Mouse (Mus musculus) embryonic facial prominence, embryonic 13.5 days (tissue): ENCODE data around the gene Pde4c. TPM values are rescaled to one million over a fixed set of nuclear protein-coding genes. Genes with fewer than 3 reads are reported as not detected.
A peak's percentile ranks its signal among the peaks of the same experiment; 100 is the strongest.

Experiments
- ATAC-seq: fragments of 200-750 bp; cut with Nextera tagmentation; 2 replicates; pipeline ENCODE4 v1.8.0; 2017; ENCODE audit warnings: low read depth; ENCODE audit not compliant: insufficient number of reproducible peaks, insufficient read depth, low FRiP score, low TSS enrichment
- H3K27ac ChIP-seq: fragments of 300-500 bp; sonication (generic); 2 replicates; pipeline ENCODE4 v1.5.1; 2015; ENCODE audit warnings: moderate library complexity, mild to moderate bottlenecking, inconsistent platforms
- H3K27me3 ChIP-seq: fragments of 300-500 bp; sonication (generic); 2 replicates; pipeline ENCODE4 v1.6.1; 2015; ENCODE audit warnings: mild to moderate bottlenecking, inconsistent platforms
- H3K36me3 ChIP-seq: fragments of 300-500 bp; sonication (generic); 2 replicates; pipeline ENCODE4 v1.6.1; 2015; ENCODE audit warnings: mild to moderate bottlenecking, inconsistent platforms
- H3K4me1 ChIP-seq: fragments of 300-500 bp; sonication (generic); 2 replicates; pipeline ENCODE4 v1.6.1; 2015; ENCODE audit warnings: inconsistent platforms
- H3K4me2 ChIP-seq: fragments of 300-500 bp; sonication (generic); 2 replicates; pipeline ENCODE4 v1.6.1; 2015; ENCODE audit warnings: moderate library complexity, mild to moderate bottlenecking, inconsistent platforms
- H3K4me3 ChIP-seq: fragments of 300-500 bp; sonication (generic); 2 replicates; pipeline ENCODE4 v1.5.1; 2015; ENCODE audit warnings: mild to moderate bottlenecking, inconsistent platforms
- H3K9ac ChIP-seq: fragments of 300-500 bp; sonication (generic); 2 replicates; pipeline ENCODE4 v1.6.1; 2015; ENCODE audit warnings: mild to moderate bottlenecking, inconsistent platforms
- H3K9me3 ChIP-seq: fragments of 300-500 bp; sonication (generic); 2 replicates; pipeline ENCODE4 v1.6.1; 2016; ENCODE audit warnings: inconsistent platforms
- WGBS: fragments of 180-500 bp; shearing (Covaris S2); methylation state at CpG from one replicate; pipeline ENCODE4 v1.1.7; 2015; ENCODE audit warnings: mixed read lengths; 5-methylcytosine and 5-hydroxymethylcytosine counted together
- polyA plus RNA-seq: library from polyadenylated mRNA; unstranded; fragments of >200 nt; fragmentation: Nextera tagmentation; extraction: Ambion mirVana; gene quantifications from 2 replicates; pipeline ENCODE4 v1.2.1, GENCODE M21; 2015

Gene Pde4c
- polyA plus RNA-seq, 1 experiment from 2014 or later: 0.13 TPM

DNA sequence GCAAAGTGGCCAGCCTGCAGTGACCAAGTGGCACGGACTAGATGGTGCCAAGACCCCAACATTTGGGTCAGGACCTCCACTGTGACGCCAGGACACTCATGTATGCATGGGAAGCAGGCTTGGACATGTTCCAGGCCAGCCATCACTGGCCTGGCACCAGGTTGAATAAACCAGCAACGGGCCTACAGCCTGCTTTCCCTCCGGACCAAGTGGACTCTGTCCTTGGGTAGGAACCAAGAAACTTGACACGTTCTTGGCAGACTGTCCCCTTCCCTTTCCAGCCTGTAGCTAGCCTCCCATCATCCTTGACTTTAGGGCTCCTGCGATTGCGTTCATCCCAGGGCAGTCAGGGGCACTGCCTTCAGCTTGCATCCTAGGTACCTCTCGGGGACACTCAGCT, 35.9 kb upstream of the Pde4c start:
- ATAC-seq: no peak
- Histone ChIP-seq H3K9me3 (no peaks in the 10 kb centered on the region), H3K27ac (no peak overlapping the region), H3K36me3 (no peaks in the 10 kb centered on the region), H3K4me1 (peaks cover 27% of the 10 kb centered on the region), H3K9ac (no peak overlapping the region), H3K27me3 (no peaks in the 10 kb centered on the region), H3K4me3 (no peak overlapping the region), H3K4me2 (no peak overlapping the region)
- WGBS: 86% methylated on average over 8 of the region's 8 CpGs

- Histone ChIP-seq H3K9me3 (no peaks in the 10 kb centered on the region), H3K4me2 (no peak overlapping the region), H3K9ac (no peak overlapping the region), H3K27ac (no peak overlapping the region), H3K36me3 (no peaks in the 10 kb centered on the region), H3K4me3 (no peak overlapping the region), H3K27me3 (no peaks in the 10 kb centered on the region), H3K4me1 (peaks cover 25% of the 10 kb centered on the region)
- no peak for ATAC-seq
- WGBS: 94% methylated on average over 3 of the region's 3 CpGs
Observed at GRCm38 (mm10) chr8:70688136-70688535, 35.4 kb upstream of the Pde4c start.

DNA sequence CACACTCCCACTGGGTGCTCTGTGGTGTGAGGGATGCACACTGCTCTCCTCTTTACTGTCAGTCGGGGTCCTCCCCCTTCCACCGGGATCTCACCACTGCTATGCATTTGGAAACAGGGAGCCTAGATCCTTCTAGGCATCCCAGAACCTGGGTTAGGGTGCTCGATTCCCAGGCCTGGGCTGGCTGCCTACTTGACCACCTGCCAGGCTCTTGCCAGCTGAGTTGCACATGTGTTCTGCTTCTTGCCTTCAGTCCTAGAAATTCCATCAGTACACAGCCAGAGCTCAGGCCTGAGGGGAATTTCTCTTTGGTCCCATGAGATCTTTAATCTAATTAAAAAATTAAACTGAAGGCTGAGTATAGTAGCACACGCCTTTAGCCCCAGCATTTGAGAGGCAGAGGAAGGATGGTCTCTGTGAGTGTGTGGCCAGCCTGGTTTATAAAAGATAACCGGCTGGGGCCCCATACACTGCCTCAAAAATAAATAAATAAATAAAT, 33.6 kb upstream of the Pde4c start:
- Histone ChIP-seq H3K4me1 (peaks cover 31% of the 10 kb centered on the region), H3K4me3 (no peak overlapping the region), H3K9me3 (no peaks in the 10 kb centered on the region), H3K4me2 (no peak overlapping the region), H3K27ac (no peak overlapping the region), H3K27me3 (no peaks in the 10 kb centered on the region), H3K9ac (no peak overlapping the region), H3K36me3 (no peaks in the 10 kb centered on the region)
- 52% methylated on average over 5 of the region's 5 CpGs for WGBS
- 0 out of 2 replicates have a peak, but pooled peaks have one; percentile 35 for ATAC-seq

DNA sequence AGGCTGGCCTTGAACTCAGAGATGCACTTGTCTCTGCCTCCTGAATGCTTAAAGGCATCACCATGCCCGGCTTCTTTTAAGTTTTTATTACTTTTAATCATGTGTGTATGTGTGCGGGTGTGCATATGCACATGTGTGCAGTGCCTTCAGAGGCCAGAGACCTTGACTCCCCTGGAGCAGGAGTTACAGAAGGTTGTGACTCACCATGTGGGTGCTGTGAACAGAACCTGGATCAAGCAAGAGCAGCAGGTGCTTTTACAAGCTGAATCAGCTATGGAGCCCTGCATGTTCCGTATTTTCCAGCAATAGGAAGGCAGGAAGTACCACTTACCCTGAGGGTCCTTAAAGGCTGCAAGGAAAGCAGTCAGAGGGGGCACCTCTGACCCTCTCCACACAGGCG, 32.3 kb upstream of the Pde4c start:
- H3K4me2 ChIP-seq: peak overlapping the region; percentile 64
- peak overlapping the region; percentile 92 for H3K27ac ChIP-seq
- H3K36me3 ChIP-seq: no peaks in the 10 kb centered on the region
- ATAC-seq: no peak
- peaks cover 44% of the 10 kb centered on the region for H3K4me1 ChIP-seq
- H3K4me3 ChIP-seq: peak overlapping the region; percentile 39
- H3K9ac ChIP-seq: peak overlapping the region; percentile 76
- 52% methylated on average over 4 of the region's 4 CpGs for WGBS
- H3K27me3 ChIP-seq: no peaks in the 10 kb centered on the region
- H3K9me3 ChIP-seq: no peaks in the 10 kb centered on the region

DNA sequence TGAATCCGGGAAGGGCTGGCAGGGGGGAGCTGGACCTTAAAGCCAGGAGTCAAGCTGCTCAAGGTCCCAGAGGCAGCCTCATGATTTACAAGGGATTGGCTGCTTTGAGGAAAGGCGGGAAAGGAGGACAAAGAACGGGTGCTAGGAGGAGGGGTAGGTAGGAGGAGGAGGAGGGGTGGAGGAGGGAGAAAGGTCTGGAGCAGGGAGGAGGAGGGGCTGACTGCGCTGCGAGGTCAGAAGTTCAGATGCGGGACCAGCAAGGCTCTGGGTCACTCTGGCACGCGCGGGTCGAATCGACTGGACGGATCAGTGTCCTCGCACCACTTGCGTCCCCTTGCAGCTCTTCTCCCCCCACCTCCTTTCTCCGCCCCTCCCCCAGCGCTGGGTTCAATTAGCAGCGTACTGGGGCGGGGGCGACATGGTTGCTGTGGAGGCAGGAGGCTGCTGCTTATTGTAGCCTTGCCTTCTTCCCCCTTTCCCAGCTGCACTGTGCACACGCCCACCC, 31.7 kb upstream of the Pde4c start:
- Histone ChIP-seq H3K27ac (peak overlapping the region; percentile 92), H3K9me3 (no peaks in the 10 kb centered on the region), H3K27me3 (no peaks in the 10 kb centered on the region), H3K4me3 (peak overlapping the region; percentile 39), H3K9ac (peak overlapping the region; percentile 76), H3K4me1 (peaks cover 49% of the 10 kb centered on the region), H3K36me3 (no peaks in the 10 kb centered on the region), H3K4me2 (peak overlapping the region; percentile 64)
- peak; percentile 50; the same call in 1 of the 2 replicates for ATAC-seq
- under 1% methylated on average over 20 of the region's 20 CpGs for WGBS

DNA sequence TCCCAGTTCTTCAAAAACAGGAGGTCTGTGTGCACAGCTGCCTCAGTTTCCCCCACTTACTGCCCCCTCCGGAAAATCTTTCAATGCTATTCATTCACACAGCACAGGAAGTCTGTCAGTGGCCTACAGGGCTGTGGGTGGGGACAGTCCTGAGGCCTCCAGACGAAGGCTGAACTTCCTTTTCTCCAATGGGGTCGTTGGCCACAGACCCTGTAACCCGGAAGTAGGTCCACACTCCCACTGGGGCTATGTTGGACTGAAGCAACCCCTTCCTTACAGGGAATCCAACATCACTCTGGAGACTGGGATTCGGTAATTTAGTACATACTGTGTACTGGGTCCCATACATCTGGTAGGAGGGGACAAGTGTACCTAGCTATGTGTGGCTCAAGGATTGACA, 29.9 kb upstream of the Pde4c start:
- peaks cover 64% of the 10 kb centered on the region for H3K4me1 ChIP-seq

GRCm38 (mm10) chr8:70695318-70696018, 28.1 kb upstream of the Pde4c start:
- 24% methylated on average over 32 of the region's 32 CpGs for WGBS
- no peak overlapping the region for H3K4me3 ChIP-seq
- no peaks in the 10 kb centered on the region for H3K36me3 ChIP-seq
- peaks cover 55% of the 10 kb centered on the region for H3K4me1 ChIP-seq
- H3K4me2 ChIP-seq: peak overlapping the region; percentile 64
- no peaks in the 10 kb centered on the region for H3K9me3 ChIP-seq
- peak overlapping the region; percentile 40; the same call in 1 of the 2 replicates for H3K9ac ChIP-seq
- no peak for ATAC-seq
- H3K27ac ChIP-seq: peak overlapping the region; percentile 99
- no peaks in the 10 kb centered on the region for H3K27me3 ChIP-seq

More for the DNA sequence above, 29.9 kb upstream of the Pde4c start:
- no peaks in the 10 kb centered on the region for H3K36me3 ChIP-seq
- H3K27ac ChIP-seq: peak overlapping the region; percentile 56; the same call in 1 of the 2 replicates
- H3K27me3 ChIP-seq: no peaks in the 10 kb centered on the region
- no peak overlapping the region for H3K9ac ChIP-seq
- H3K9me3 ChIP-seq: no peaks in the 10 kb centered on the region
- 61% methylated on average over 5 of the region's 5 CpGs for WGBS
- H3K4me2 ChIP-seq: no peak overlapping the region
- H3K4me3 ChIP-seq: no peak overlapping the region
- no peak for ATAC-seq

DNA sequence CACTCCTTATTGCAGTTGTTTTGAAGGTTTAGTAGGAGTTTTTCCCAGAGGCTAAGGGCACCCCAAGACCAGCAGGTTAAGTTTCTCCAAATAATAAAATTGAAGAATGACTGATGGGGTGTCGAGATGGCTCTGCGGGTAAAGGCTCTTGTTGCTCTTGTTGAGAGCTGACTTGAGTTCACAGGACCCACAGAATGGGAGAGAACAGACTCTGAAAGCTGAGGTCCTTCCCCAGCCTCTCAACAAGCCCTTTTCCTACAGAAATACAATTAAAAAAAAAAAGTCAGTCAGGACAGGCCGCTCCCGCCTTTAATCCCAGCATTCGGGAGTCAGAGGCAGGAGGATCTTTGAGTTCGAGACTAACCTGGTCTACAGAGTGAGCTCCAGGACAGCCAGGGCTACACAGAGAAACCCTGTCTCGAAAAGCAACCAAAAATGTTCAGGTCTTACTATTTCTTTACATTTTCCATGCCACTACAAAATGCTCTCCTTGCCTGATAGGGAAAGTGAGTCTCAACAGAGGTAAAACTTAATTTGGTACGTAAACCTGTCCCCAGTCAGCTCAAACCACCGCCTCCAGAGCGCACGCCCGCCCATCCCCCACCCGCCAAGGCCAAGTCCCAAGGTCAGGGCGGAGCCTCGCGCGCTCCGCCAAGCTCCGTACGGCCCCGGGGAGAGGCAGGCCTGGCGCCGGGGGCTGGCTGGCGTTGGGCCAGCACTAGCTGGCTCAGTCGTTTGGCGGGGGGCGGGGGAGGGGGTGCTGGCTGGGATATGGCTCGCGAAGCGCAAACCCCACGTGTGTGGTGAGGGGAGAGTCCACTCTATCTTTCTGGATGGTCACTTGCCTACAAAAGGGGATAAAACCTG, 27.3 kb upstream of the Pde4c start:
- peak overlapping the region; percentile 64 for H3K4me2 ChIP-seq
- peak overlapping the region; percentile 26 for H3K4me3 ChIP-seq
- H3K4me1 ChIP-seq: peaks cover 55% of the 10 kb centered on the region
- H3K27ac ChIP-seq: peak overlapping the region; percentile 99
- no peaks in the 10 kb centered on the region for H3K9me3 ChIP-seq
- no peak for ATAC-seq
- 4% methylated on average over 31 of the region's 31 CpGs for WGBS
- peak overlapping the region; percentile 59 for H3K9ac ChIP-seq
- H3K27me3 ChIP-seq: no peaks in the 10 kb centered on the region
- H3K36me3 ChIP-seq: 0 out of 2 replicates have a peak, but pooled peaks cover 3% of the 10 kb centered on the region

GRCm38 (mm10) chr8:70696946-70697345, 26.6 kb upstream of the Pde4c start:
- Histone ChIP-seq H3K9me3 (no peaks in the 10 kb centered on the region), H3K27ac (peak overlapping the region; percentile 99), H3K4me3 (peak overlapping the region; percentile 26; the same call in 1 of the 2 replicates), H3K9ac (peak overlapping the region; percentile 59), H3K4me2 (peak overlapping the region; percentile 64), H3K36me3 (0 out of 2 replicates have a peak, but pooled peaks cover 6% of the 10 kb centered on the region), H3K4me1 (peaks cover 56% of the 10 kb centered on the region), H3K27me3 (no peaks in the 10 kb centered on the region)
- ATAC-seq: no peak
- 26% methylated on average over 4 of the region's 4 CpGs for WGBS

GRCm38 (mm10) chr8:70697366-70698250, 25.9 kb upstream of the Pde4c start:
- H3K9me3 ChIP-seq: no peaks in the 10 kb centered on the region
- H3K9ac ChIP-seq: peak overlapping the region; percentile 98; the same call in 1 of the 2 replicates
- peaks cover 8% of the 10 kb centered on the region; the same call in 1 of the 2 replicates for H3K36me3 ChIP-seq
- ATAC-seq: no peak
- H3K4me1 ChIP-seq: peaks cover 58% of the 10 kb centered on the region
- peak overlapping the region; percentile 64 for H3K4me2 ChIP-seq
- WGBS: 66% methylated on average over 12 of the region's 12 CpGs
- H3K27ac ChIP-seq: peak overlapping the region; percentile 99
- H3K27me3 ChIP-seq: no peaks in the 10 kb centered on the region
- peak overlapping the region; percentile 74 for H3K4me3 ChIP-seq
